12 mouse cellular contexts compared by ENCODE assay signal in genomic region chr6:145431747-145432146, GRCm38 (mm10).
DNase-seq lines count a peak whose midpoint lies in the region; ATAC-seq and TF ChIP-seq lines count a peak whose summit lies in the region.
"Had no signal": no experiment of that assay in that cellular context is flagged by ENCODE, and none has a peak within 500 bp of the region (broad histone marks: within the 10 kb centered on the region; RNA-seq: fewer than 3 reads in every experiment).

No protein-coding gene starts in this region.

- H3K27ac ChIP-seq in intestine, embryonic 14.5 days (ENCODE audit: low read depth): peak overlapping the region; percentile 40; the same call in 1 of the 2 replicates
- no peak overlapping the region for H3K27ac ChIP-seq in intestine, postnatal 0 days (ENCODE audit: low read depth, low read length)
- peak overlapping the region; percentile 91 for H3K27ac ChIP-seq in embryonic facial prominence, embryonic 12.5 days
- peak overlapping the region; percentile 77 for H3K27ac ChIP-seq in limb, embryonic 14.5 days (replicated peaks; ENCODE audit: low read depth, low read length)
- H3K27ac ChIP-seq in neural tube, embryonic 15.5 days (replicated peaks): no peak overlapping the region
- H3K27ac ChIP-seq: kidney, embryonic 15.5 days had no signal

- no peaks in the 10 kb centered on the region for H3K9me3 ChIP-seq in intestine, embryonic 14.5 days (ENCODE audit: control insufficient read depth, low read length)
- H3K9me3 ChIP-seq in intestine, postnatal 0 days (ENCODE audit: control insufficient read depth): no peaks in the 10 kb centered on the region
- H3K9me3 ChIP-seq in embryonic facial prominence, embryonic 12.5 days: no peaks in the 10 kb centered on the region
- H3K9me3 ChIP-seq in limb, embryonic 14.5 days (ENCODE audit: control insufficient read depth, low read length): no peaks in the 10 kb centered on the region
- H3K9me3 ChIP-seq in neural tube, embryonic 15.5 days (replicated peaks): no peaks in the 10 kb centered on the region
- H3K9me3 ChIP-seq: kidney, embryonic 15.5 days had no signal

- no peak for TF ChIP-seq CTCF in intestine, postnatal 0 days (IDR thresholded peaks at IDR 0.05; ENCODE audit: low read depth)

- H3K4me1 ChIP-seq in intestine, embryonic 14.5 days (replicated peaks; ENCODE audit: control insufficient read depth, insufficient read depth, low read length): peaks cover 11% of the 10 kb centered on the region
- no peaks in the 10 kb centered on the region for H3K4me1 ChIP-seq in intestine, postnatal 0 days (replicated peaks; ENCODE audit: control insufficient read depth, insufficient read depth, low read length)
- peaks cover 22% of the 10 kb centered on the region for H3K4me1 ChIP-seq in embryonic facial prominence, embryonic 12.5 days
- peaks cover 38% of the 10 kb centered on the region for H3K4me1 ChIP-seq in limb, embryonic 14.5 days (ENCODE audit: control insufficient read depth, insufficient read depth, low read length)
- 0 out of 2 replicates have a peak, but pooled peaks cover 3% of the 10 kb centered on the region for H3K4me1 ChIP-seq in neural tube, embryonic 15.5 days
- H3K4me1 ChIP-seq: kidney, embryonic 15.5 days had no signal

- ATAC-seq in intestine, embryonic 14.5 days (replicated peaks; ENCODE audit: low FRiP score, low TSS enrichment, low read depth): no peak
- no peak for ATAC-seq in intestine, postnatal 0 days
- 0 out of 2 replicates have a peak, but pooled peaks have one; percentile 29 for ATAC-seq in embryonic facial prominence, embryonic 12.5 days (ENCODE audit: insufficient number of reproducible peaks, insufficient read depth, low FRiP score, low TSS enrichment)
- no peak for ATAC-seq in limb, embryonic 14.5 days (ENCODE audit: low FRiP score, low read depth)
- ATAC-seq in neural tube, embryonic 15.5 days (ENCODE audit: low FRiP score): no peak
- no peak for ATAC-seq in monocyte, adult 5-6 weeks (replicated peaks; ENCODE audit: insufficient number of reproducible peaks, low FRiP score, low TSS enrichment, poor library complexity, severe bottlenecking)

- TF ChIP-seq POLR2A in limb, embryonic 14.5 days (IDR thresholded peaks at IDR 0.05; ENCODE audit: borderline replicate concordance, extremely low read depth, insufficient read depth, insufficient read length): no peak

- H3K4me3 ChIP-seq in intestine, embryonic 14.5 days (ENCODE audit: low read depth, low read length): no peak overlapping the region
- H3K4me3 ChIP-seq in intestine, postnatal 0 days (ENCODE audit: low read depth, low read length): no peak overlapping the region
- H3K4me3 ChIP-seq in embryonic facial prominence, embryonic 12.5 days: no peak overlapping the region
- no peak overlapping the region for H3K4me3 ChIP-seq in limb, embryonic 14.5 days (replicated peaks; ENCODE audit: low read length)
- no peak overlapping the region for H3K4me3 ChIP-seq in neural tube, embryonic 15.5 days (replicated peaks)
- H3K4me3 ChIP-seq: kidney, embryonic 15.5 days had no signal

- no peaks in the 10 kb centered on the region for H3K27me3 ChIP-seq in intestine, embryonic 14.5 days (replicated peaks; ENCODE audit: control insufficient read depth, insufficient read depth, low read length)
- no peaks in the 10 kb centered on the region for H3K27me3 ChIP-seq in intestine, postnatal 0 days (replicated peaks; ENCODE audit: control insufficient read depth, insufficient read depth, low read length)
- 0 out of 2 replicates have a peak, but pooled peaks cover 3% of the 10 kb centered on the region for H3K27me3 ChIP-seq in embryonic facial prominence, embryonic 12.5 days
- H3K27me3 ChIP-seq in limb, embryonic 14.5 days (ENCODE audit: control insufficient read depth, insufficient read depth, low read length): no peaks in the 10 kb centered on the region
- no peaks in the 10 kb centered on the region for H3K27me3 ChIP-seq in neural tube, embryonic 15.5 days (replicated peaks)
- H3K27me3 ChIP-seq: kidney, embryonic 15.5 days had no signal

- no peak overlapping the region for H3K9ac ChIP-seq in intestine, embryonic 14.5 days (ENCODE audit: low read length)
- no peak overlapping the region for H3K9ac ChIP-seq in intestine, postnatal 0 days (ENCODE audit: low read depth, low read length)
- H3K9ac ChIP-seq in embryonic facial prominence, embryonic 12.5 days: no peak overlapping the region
- H3K9ac ChIP-seq in limb, embryonic 14.5 days (ENCODE audit: low read depth, low read length, severe bottlenecking): no peak overlapping the region
- no peak overlapping the region for H3K9ac ChIP-seq in neural tube, embryonic 15.5 days (replicated peaks)
- H3K9ac ChIP-seq: kidney, embryonic 15.5 days had no signal

- H3K36me3 ChIP-seq in intestine, embryonic 14.5 days (ENCODE audit: control insufficient read depth, insufficient read depth, low read length): no peaks in the 10 kb centered on the region
- no peaks in the 10 kb centered on the region for H3K36me3 ChIP-seq in intestine, postnatal 0 days (ENCODE audit: control insufficient read depth, insufficient read depth)
- H3K36me3 ChIP-seq in embryonic facial prominence, embryonic 12.5 days: no peaks in the 10 kb centered on the region
- H3K36me3 ChIP-seq in limb, embryonic 14.5 days (ENCODE audit: control insufficient read depth, insufficient read depth, low read length): no peaks in the 10 kb centered on the region
- no peaks in the 10 kb centered on the region for H3K36me3 ChIP-seq in neural tube, embryonic 15.5 days
- H3K36me3 ChIP-seq: kidney, embryonic 15.5 days had no signal

- peak overlapping the region; percentile 31 for H3K4me2 ChIP-seq in intestine, embryonic 14.5 days (ENCODE audit: low read length)
- no peak overlapping the region for H3K4me2 ChIP-seq in intestine, postnatal 0 days (replicated peaks; ENCODE audit: low read depth)
- peak overlapping the region; percentile 42 for H3K4me2 ChIP-seq in embryonic facial prominence, embryonic 12.5 days (replicated peaks)
- peak overlapping the region; percentile 36 for H3K4me2 ChIP-seq in limb, embryonic 14.5 days (replicated peaks; ENCODE audit: low read depth, low read length, severe bottlenecking)
- no peak overlapping the region for H3K4me2 ChIP-seq in neural tube, embryonic 15.5 days
- H3K4me2 ChIP-seq: kidney, embryonic 15.5 days had no signal

- no peak for DNase-seq in intestine, embryonic 14.5 days (ENCODE audit: low spot score)
- DNase-seq in embryo, embryonic 10.5 days (ENCODE audit: low spot score): peak; percentile 56
- peak; percentile 58 for DNase-seq in limb, embryonic 14.5 days (ENCODE audit: low spot score)
- DNase-seq: cerebellum, adult 8-10 months; heart, postnatal 36 days; midbrain, embryonic 14.5 days; right cerebral cortex, postnatal 4 days had no signal

- WGBS in intestine, embryonic 14.5 days: 33% methylated on average over 14 of the region's 14 CpGs
- WGBS in intestine, postnatal 0 days: 56% methylated on average over 14 of the region's 14 CpGs
- WGBS in embryonic facial prominence, embryonic 12.5 days: 33% methylated on average over 14 of the region's 14 CpGs
- WGBS in limb, embryonic 14.5 days: 26% methylated on average over 14 of the region's 14 CpGs
- 83% methylated on average over 14 of the region's 14 CpGs for WGBS in neural tube, embryonic 15.5 days

Comparison
In these comparisons a context has a peak if more than half of its experiments do, and no peak if none do; other contexts are left out.
1. H3K27ac ChIP-seq: peak in intestine, embryonic 14.5 days (single experiment), embryonic facial prominence, embryonic 12.5 days (single experiment) and limb, embryonic 14.5 days (single experiment); none in intestine, postnatal 0 days (single experiment) and neural tube, embryonic 15.5 days (single experiment).
2. H3K4me2 ChIP-seq: peak in intestine, embryonic 14.5 days (single experiment), embryonic facial prominence, embryonic 12.5 days (single experiment) and limb, embryonic 14.5 days (single experiment); none in intestine, postnatal 0 days (single experiment) and neural tube, embryonic 15.5 days (single experiment).